Mouse (Mus musculus) lung, postnatal 0 days (tissue): ENCODE results near the gene Lhfpl3. TPM values are rescaled to one million over a fixed set of nuclear protein-coding genes. Genes with fewer than 3 reads are reported as not detected.

Experiments
- ATAC-seq: fragments of 200-750 bp; cut with Nextera tagmentation; 2 replicates; pipeline ENCODE4 v1.8.0; 2017; ENCODE audit warnings: moderate library complexity
- DNase-seq: peaks from one replicate; pipeline ENCODE4 v3.0.0-alpha.2; 2016; ENCODE audit warnings: low spot score
- H3K27ac ChIP-seq: fragments of 300-500 bp; sonication (generic); 2 replicates; pipeline ENCODE4 v1.5.1; 2014; ENCODE audit warnings: antibody characterized with exemption, mild to moderate bottlenecking, low read length, mixed read lengths
- H3K27me3 ChIP-seq: fragments of 300-500 bp; sonication (generic); replicated peaks from 2 replicates; pipeline ENCODE4 v1.6.1; 2014; ENCODE audit warnings: low read length, mixed read lengths; ENCODE audit not compliant: insufficient read depth
- H3K36me3 ChIP-seq: fragments of 300-500 bp; sonication (generic); 2 replicates; pipeline ENCODE4 v1.6.1; 2014; ENCODE audit warnings: low read length, mixed read lengths; ENCODE audit not compliant: insufficient read depth
- H3K4me1 ChIP-seq: fragments of 300-500 bp; sonication (generic); 2 replicates; pipeline ENCODE4 v1.6.1; 2014; ENCODE audit warnings: antibody characterized with exemption, low read depth, low read length, mixed read lengths; ENCODE audit not compliant: insufficient read depth
- H3K4me2 ChIP-seq: fragments of 300-500 bp; sonication (generic); replicated peaks from 2 replicates; pipeline ENCODE4 v1.6.1; 2014; ENCODE audit warnings: low read depth, mild to moderate bottlenecking, low read length, moderate library complexity, mixed read lengths
- H3K4me3 ChIP-seq: fragments of 300-500 bp; sonication (generic); 2 replicates; pipeline ENCODE4 v1.5.1; 2014; ENCODE audit warnings: low read depth, low read length
- H3K9ac ChIP-seq: fragments of 300-500 bp; sonication (generic); replicated peaks from 2 replicates; pipeline ENCODE4 v1.6.1; 2014; ENCODE audit warnings: low read depth, mild to moderate bottlenecking
- H3K9me3 ChIP-seq: fragments of 300-500 bp; sonication (generic); 2 replicates; pipeline ENCODE4 v1.6.1; 2016; ENCODE audit warnings: low read length, mixed read lengths
- CTCF ChIP-seq: IDR thresholded peaks from 2 replicates; pipeline ENCODE4 v1.5.1; 2016; ENCODE audit warnings: antibody characterized with exemption, mild to moderate bottlenecking
- EP300 ChIP-seq: IDR thresholded peaks from 2 replicates; pipeline ENCODE4 v1.6.1; 2016; ENCODE audit warnings: antibody characterized with exemption, mild to moderate bottlenecking, control low read depth
- WGBS: fragments of 180-500 bp; shearing (Covaris S2); extraction: QIAGEN DNeasy Blood & Tissue Kit; methylation state at CpG from one replicate; pipeline ENCODE4 v1.1.7; 2014; 5-methylcytosine and 5-hydroxymethylcytosine counted together
- polyA plus RNA-seq: library from polyadenylated mRNA; unstranded; fragments of >200 nt; fragmentation: Nextera tagmentation; extraction: Ambion mirVana; gene quantifications from 2 replicates; pipeline ENCODE4 v1.2.1, GENCODE M21; 2015

The Lhfpl3 gene
- polyA plus RNA-seq, 1 experiment from 2014 or later: 0.04 TPM

DNA sequence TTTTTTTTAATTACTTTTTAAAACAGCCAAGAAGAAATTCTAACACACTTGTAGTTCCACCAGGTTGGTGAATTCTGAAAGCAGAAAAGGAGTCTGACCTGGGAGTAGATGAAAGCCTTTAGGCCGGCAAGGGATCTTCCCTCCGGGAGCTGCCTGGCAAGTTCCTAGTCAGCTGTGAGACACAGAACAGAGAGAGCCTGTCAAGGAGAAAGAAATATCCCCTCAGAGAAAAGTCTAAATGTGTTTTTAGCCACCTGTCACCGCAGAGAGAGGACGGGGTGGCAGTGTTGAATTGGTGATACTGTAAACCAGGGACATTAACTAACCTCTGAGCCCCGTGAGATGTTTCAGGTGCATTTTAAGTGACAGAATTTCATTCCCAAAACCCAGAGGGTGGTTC, 467.2 kb downstream of the Lhfpl3 start:
- no peak for DNase-seq
- Histone ChIP-seq H3K4me2 (no peak overlapping the region), H3K9ac (no peak overlapping the region), H3K27me3 (no peaks in the 10 kb centered on the region), H3K27ac (no peak overlapping the region), H3K4me3 (no peak overlapping the region), H3K36me3 (no peaks in the 10 kb centered on the region), H3K4me1 (no peaks in the 10 kb centered on the region), H3K9me3 (no peaks in the 10 kb centered on the region)
- TF ChIP-seq CTCF (no peak), EP300 (no peak)
- no peak for ATAC-seq
- WGBS: 79% methylated on average over 5 of the region's 5 CpGs

DNA sequence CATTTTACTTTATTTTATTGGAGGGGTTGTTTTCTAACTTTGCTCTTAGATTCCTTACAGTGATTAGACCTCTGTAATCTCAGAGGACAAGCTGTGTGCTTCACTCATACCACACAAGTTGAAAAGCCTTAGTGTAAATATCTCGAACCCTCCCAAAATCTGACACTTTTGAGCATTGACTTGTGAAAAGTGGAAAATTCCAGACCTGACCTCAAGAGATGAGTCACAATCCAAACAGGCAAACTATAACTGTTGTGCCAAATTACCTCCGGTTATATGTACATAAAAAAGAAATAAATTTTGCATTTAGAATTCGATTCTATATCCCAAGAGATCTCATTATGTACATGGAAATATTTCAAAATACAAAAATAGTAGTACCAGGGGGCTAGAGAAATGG, 468.8 kb downstream of the Lhfpl3 start:
- Histone ChIP-seq H3K27me3 (no peaks in the 10 kb centered on the region), H3K4me2 (no peak overlapping the region), H3K4me1 (no peaks in the 10 kb centered on the region), H3K36me3 (no peaks in the 10 kb centered on the region), H3K27ac (no peak overlapping the region), H3K9ac (no peak overlapping the region), H3K9me3 (no peaks in the 10 kb centered on the region), H3K4me3 (no peak overlapping the region)
- DNase-seq (no peak), ATAC-seq (no peak)
- TF ChIP-seq EP300: no peak
- TF ChIP-seq CTCF: no peak
- WGBS: 73% methylated on average over 3 of the region's 3 CpGs

DNA sequence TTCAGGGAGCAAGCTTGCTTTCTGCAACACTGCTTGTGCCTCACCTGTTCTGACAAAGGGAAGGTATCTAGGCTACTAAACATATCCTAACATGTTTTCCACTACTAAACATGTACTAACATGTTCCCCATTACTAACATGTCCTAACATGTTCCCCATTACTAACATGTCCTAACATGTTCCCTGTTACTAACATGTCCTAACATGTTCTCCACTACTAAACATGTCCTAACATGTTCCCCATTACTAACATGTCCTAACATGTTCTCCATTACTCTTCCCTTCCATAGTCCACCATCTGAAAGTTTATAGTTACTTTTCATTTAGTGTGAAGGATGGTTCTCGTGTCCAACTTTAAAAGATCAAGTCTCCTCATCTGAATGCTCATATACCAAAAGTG, 473.8 kb downstream of the Lhfpl3 start:
- DNase-seq (no peak), ATAC-seq (no peak)
- 89% methylated on average over 1 of the region's 1 CpGs for WGBS
- Histone ChIP-seq H3K9me3 (no peaks in the 10 kb centered on the region), H3K4me1 (no peaks in the 10 kb centered on the region), H3K4me3 (no peak overlapping the region), H3K27me3 (no peaks in the 10 kb centered on the region), H3K27ac (no peak overlapping the region), H3K36me3 (no peaks in the 10 kb centered on the region), H3K4me2 (no peak overlapping the region), H3K9ac (no peak overlapping the region)
- TF ChIP-seq EP300 (no peak), CTCF (no peak)

DNA sequence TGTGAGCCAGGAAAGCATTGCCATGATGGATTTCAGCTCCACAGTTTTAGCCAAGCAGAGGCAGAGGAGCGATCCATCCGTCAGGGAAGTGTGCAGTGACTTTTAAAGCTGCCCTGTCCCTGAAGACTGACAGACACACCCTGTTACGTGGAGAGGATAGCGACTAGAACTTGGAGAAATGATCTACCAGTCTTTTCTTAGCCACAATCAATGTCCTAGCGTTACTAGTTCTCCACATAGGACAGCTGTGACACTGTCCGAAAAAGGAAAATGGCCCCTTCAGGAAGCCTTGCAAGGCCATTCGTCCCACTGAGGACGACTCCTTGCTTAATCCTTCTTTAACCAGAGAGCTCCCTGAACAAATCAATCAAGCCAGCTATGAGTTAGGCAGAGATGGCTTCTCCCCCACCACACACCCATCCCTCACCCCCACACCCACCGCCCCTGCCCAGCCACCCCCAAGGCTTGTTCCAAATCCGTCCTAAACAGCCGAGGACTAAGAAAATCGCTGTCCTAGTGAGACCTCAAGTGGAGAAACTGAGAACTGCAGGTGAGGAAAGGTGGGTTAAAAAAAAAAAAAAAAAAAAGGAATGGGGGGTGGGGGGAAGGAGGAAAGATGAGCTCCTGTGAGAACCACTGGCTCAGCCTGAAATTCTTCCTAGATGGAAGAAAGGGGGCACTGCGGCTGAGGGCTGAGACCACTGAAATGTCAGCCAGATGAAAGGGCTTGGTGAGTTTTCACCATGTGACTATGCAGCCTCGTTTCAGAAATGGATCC, 479.1 kb downstream of the Lhfpl3 start:
- H3K4me1 ChIP-seq: no peaks in the 10 kb centered on the region
- ATAC-seq: peak; percentile 60
- H3K36me3 ChIP-seq: no peaks in the 10 kb centered on the region
- H3K4me2 ChIP-seq: peak overlapping the region; percentile 52
- peak; percentile 53 for DNase-seq
- TF ChIP-seq CTCF: peak; percentile 74
- TF ChIP-seq EP300: no peak
- H3K4me3 ChIP-seq: peak overlapping the region; percentile 31; the same call in 1 of the 2 replicates
- H3K9me3 ChIP-seq: no peaks in the 10 kb centered on the region
- H3K27ac ChIP-seq: no peak overlapping the region
- no peaks in the 10 kb centered on the region for H3K27me3 ChIP-seq
- H3K9ac ChIP-seq: 0 out of 2 replicates have a peak overlapping the region, but pooled peaks have one; percentile 26
- 13% methylated on average over 14 of the region's 14 CpGs for WGBS

DNA sequence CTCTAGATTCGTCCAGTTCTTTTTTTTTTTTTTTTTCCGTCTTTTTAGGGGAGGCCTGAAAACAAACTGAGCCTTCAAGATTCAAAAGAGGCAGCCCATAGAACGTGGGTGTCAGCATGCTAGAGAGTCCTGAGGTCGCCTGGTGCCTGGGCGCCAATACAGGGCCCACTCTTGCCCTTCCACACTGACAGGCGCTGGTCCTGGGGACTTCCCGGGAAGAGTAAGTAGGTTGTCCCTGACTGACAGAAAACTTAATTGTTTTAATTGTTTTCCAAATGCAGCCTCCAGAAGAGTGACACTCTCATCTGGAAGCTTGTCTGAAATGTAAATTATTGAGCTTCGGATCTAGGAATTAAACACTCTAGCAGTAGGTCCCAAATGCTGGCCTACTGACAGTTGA, 479.8 kb downstream of the Lhfpl3 start:
- H3K27me3 ChIP-seq: no peaks in the 10 kb centered on the region
- no peak for DNase-seq
- H3K36me3 ChIP-seq: no peaks in the 10 kb centered on the region
- H3K9me3 ChIP-seq: no peaks in the 10 kb centered on the region
- no peak overlapping the region for H3K9ac ChIP-seq
- ATAC-seq: no peak
- H3K4me3 ChIP-seq: no peak overlapping the region
- H3K27ac ChIP-seq: no peak overlapping the region
- WGBS: 29% methylated on average over 8 of the region's 8 CpGs
- TF ChIP-seq CTCF (no peak), EP300 (no peak)
- no peak overlapping the region for H3K4me2 ChIP-seq
- no peaks in the 10 kb centered on the region for H3K4me1 ChIP-seq

DNA sequence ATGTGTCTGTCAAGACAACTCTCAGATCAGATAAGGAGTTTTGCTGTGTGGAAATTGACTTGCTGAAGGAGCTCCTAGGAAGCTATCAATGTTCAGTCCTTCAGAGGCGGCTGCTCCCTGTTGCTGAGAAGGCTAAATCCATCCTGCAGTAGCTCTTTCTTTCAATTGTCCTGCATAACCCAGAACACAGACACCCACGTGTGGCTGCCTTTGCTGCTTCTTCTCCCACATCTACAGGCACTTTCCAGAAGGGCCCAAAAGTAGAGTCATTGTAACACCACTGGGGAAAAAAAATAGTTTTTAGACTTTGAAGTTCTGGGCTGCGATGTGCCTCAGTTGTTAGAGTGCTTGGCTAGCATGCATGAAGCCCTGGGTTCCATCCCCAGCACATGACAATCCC, 480.9 kb downstream of the Lhfpl3 start:
- no peaks in the 10 kb centered on the region for H3K4me1 ChIP-seq
- H3K27me3 ChIP-seq: no peaks in the 10 kb centered on the region
- no peak overlapping the region for H3K9ac ChIP-seq
- H3K4me2 ChIP-seq: no peak overlapping the region
- TF ChIP-seq EP300 (no peak), CTCF (no peak)
- no peak for DNase-seq
- no peak for ATAC-seq
- H3K27ac ChIP-seq: no peak overlapping the region
- H3K4me3 ChIP-seq: no peak overlapping the region
- H3K36me3 ChIP-seq: no peaks in the 10 kb centered on the region
- WGBS: 58% methylated on average over 3 of the region's 3 CpGs
- no peaks in the 10 kb centered on the region for H3K9me3 ChIP-seq
